Comparison of ENCODE assay signal across 9 mouse cellular contexts in genomic region chr1:90750169-90750568, GRCm38 (mm10).
DNase-seq lines count a peak whose midpoint lies in the region; ATAC-seq and TF ChIP-seq lines count a peak whose summit lies in the region.
"Had no signal": no experiment of that assay in that cellular context is flagged by ENCODE, and none has a peak within 500 bp of the region (broad histone marks: within the 10 kb centered on the region; RNA-seq: fewer than 3 reads in every experiment).

No protein-coding gene starts in this region.

- intact Hi-C loops in left cerebral cortex, postnatal 4 days (cut with DNase I) = no loop called here
- intact Hi-C loops in left cerebral cortex, adult 2 months (cut with DNase I) = loop anchor here (2.0 kb wide), 1 partner anchor 89 kb away; no protein-coding TSS in a partner anchor

- no peaks in the 10 kb centered on the region for H3K27me3 ChIP-seq in hindbrain, embryonic 16.5 days (replicated peaks; ENCODE audit: control insufficient read depth, insufficient read depth, low read length)
- no peaks in the 10 kb centered on the region for H3K27me3 ChIP-seq in stomach, embryonic 15.5 days (replicated peaks)
- no peaks in the 10 kb centered on the region for H3K27me3 ChIP-seq in forebrain, embryonic 16.5 days (replicated peaks; ENCODE audit: control insufficient read depth, insufficient read depth, low read length)

- no peak for TF ChIP-seq CTCF in left cerebral cortex, adult 2 months (IDR thresholded peaks at IDR 0.05)
- no peak for TF ChIP-seq CTCF in embryonic fibroblast, embryonic 13.5 days (IDR thresholded peaks at IDR 0.05; ENCODE audit: borderline replicate concordance, insufficient read depth, low read length)

- H3K4me3 ChIP-seq in left cerebral cortex, adult 2 months = no peak overlapping the region
- no peak overlapping the region for H3K4me3 ChIP-seq in embryonic fibroblast, embryonic 13.5 days (ENCODE audit: insufficient read depth, low read length)
- H3K4me3 ChIP-seq in hindbrain, embryonic 16.5 days (ENCODE audit: low read length) = no peak overlapping the region
- H3K4me3 ChIP-seq in stomach, embryonic 15.5 days (replicated peaks) = no peak overlapping the region
- H3K4me3 ChIP-seq in forebrain, embryonic 16.5 days (replicated peaks; ENCODE audit: low read length) = no peak overlapping the region

- no peak for TF ChIP-seq POLR2A in embryonic fibroblast, embryonic 13.5 days (IDR thresholded peaks at IDR 0.05; ENCODE audit: low read depth, low read length)

- no peak overlapping the region for H3K9ac ChIP-seq in hindbrain, embryonic 16.5 days (ENCODE audit: low read depth, low read length)
- no peak overlapping the region for H3K9ac ChIP-seq in stomach, embryonic 15.5 days
- no peak overlapping the region for H3K9ac ChIP-seq in forebrain, embryonic 16.5 days (replicated peaks; ENCODE audit: low read depth, low read length)
- H3K9ac ChIP-seq: liver, postnatal 0 days had no signal

- DNase-seq in left cerebral cortex, postnatal 4 days = peak; percentile 65
- no peak for DNase-seq in left cerebral cortex, adult 2 months (ENCODE audit: extremely low spot score in 1 of 2, low spot score in 2 of 2)
- no peak for DNase-seq in c-Kit-positive CD71-positive TER-119-positive erythroid progenitor cells, embryonic 14.5 days (ENCODE audit: low spot score)
- DNase-seq in B cell, adult 2 months = no peak
- DNase-seq: liver, postnatal 0 days had no signal

- WGBS in hindbrain, embryonic 16.5 days = 65% methylated on average over 8 of the region's 8 CpGs
- 48% methylated on average over 8 of the region's 8 CpGs for WGBS in stomach, embryonic 15.5 days
- 78% methylated on average over 8 of the region's 8 CpGs for WGBS in forebrain, embryonic 16.5 days

- peaks cover 21% of the 10 kb centered on the region for H3K4me1 ChIP-seq in embryonic fibroblast, embryonic 13.5 days (ENCODE audit: control insufficient read depth, insufficient read depth, low read length)
- peaks cover 10% of the 10 kb centered on the region for H3K4me1 ChIP-seq in hindbrain, embryonic 16.5 days (ENCODE audit: control insufficient read depth, insufficient read depth, low read depth, low read length)
- peaks cover 21% of the 10 kb centered on the region for H3K4me1 ChIP-seq in stomach, embryonic 15.5 days
- peaks cover 12% of the 10 kb centered on the region for H3K4me1 ChIP-seq in forebrain, embryonic 16.5 days (replicated peaks; ENCODE audit: control insufficient read depth, insufficient read depth, low read length)

- H3K27ac ChIP-seq in left cerebral cortex, adult 2 months = no peak overlapping the region
- H3K27ac ChIP-seq in embryonic fibroblast, embryonic 13.5 days (ENCODE audit: insufficient read depth, low read length) = peak overlapping the region; percentile 87
- peak overlapping the region; percentile 31; the same call in 1 of the 2 replicates for H3K27ac ChIP-seq in hindbrain, embryonic 16.5 days (ENCODE audit: low read depth, low read length)
- H3K27ac ChIP-seq in stomach, embryonic 15.5 days = peak overlapping the region; percentile 52
- no peak overlapping the region for H3K27ac ChIP-seq in forebrain, embryonic 16.5 days (ENCODE audit: low read length)

- no peaks in the 10 kb centered on the region for H3K9me3 ChIP-seq in hindbrain, embryonic 16.5 days (ENCODE audit: control insufficient read depth, low read length)
- H3K9me3 ChIP-seq in stomach, embryonic 15.5 days = no peaks in the 10 kb centered on the region
- no peaks in the 10 kb centered on the region for H3K9me3 ChIP-seq in forebrain, embryonic 16.5 days (ENCODE audit: control insufficient read depth, low read length)

- H3K36me3 ChIP-seq in hindbrain, embryonic 16.5 days (ENCODE audit: control insufficient read depth, insufficient read depth, low read length) = no peaks in the 10 kb centered on the region
- no peaks in the 10 kb centered on the region for H3K36me3 ChIP-seq in stomach, embryonic 15.5 days
- H3K36me3 ChIP-seq in forebrain, embryonic 16.5 days (ENCODE audit: control insufficient read depth, insufficient read depth) = no peaks in the 10 kb centered on the region

- H3K4me2 ChIP-seq in hindbrain, embryonic 16.5 days (ENCODE audit: low read length) = no peak overlapping the region
- H3K4me2 ChIP-seq in stomach, embryonic 15.5 days = no peak overlapping the region
- no peak overlapping the region for H3K4me2 ChIP-seq in forebrain, embryonic 16.5 days (ENCODE audit: low read length)

- ATAC-seq in hindbrain, embryonic 16.5 days = no peak
- ATAC-seq in stomach, embryonic 15.5 days (ENCODE audit: insufficient read depth, low FRiP score, low read depth) = no peak
- no peak for ATAC-seq in forebrain, embryonic 16.5 days
- ATAC-seq: liver, postnatal 0 days had no signal

Comparison
In these comparisons a context has a peak if more than half of its experiments do, and no peak if none do; other contexts are left out.
1. H3K27ac ChIP-seq: peak in embryonic fibroblast, embryonic 13.5 days (single experiment), hindbrain, embryonic 16.5 days (single experiment) and stomach, embryonic 15.5 days (single experiment); none in left cerebral cortex, adult 2 months (single experiment) and forebrain, embryonic 16.5 days (single experiment).